8 mouse cellular contexts compared by ENCODE assay signal in the genomic region with DNA sequence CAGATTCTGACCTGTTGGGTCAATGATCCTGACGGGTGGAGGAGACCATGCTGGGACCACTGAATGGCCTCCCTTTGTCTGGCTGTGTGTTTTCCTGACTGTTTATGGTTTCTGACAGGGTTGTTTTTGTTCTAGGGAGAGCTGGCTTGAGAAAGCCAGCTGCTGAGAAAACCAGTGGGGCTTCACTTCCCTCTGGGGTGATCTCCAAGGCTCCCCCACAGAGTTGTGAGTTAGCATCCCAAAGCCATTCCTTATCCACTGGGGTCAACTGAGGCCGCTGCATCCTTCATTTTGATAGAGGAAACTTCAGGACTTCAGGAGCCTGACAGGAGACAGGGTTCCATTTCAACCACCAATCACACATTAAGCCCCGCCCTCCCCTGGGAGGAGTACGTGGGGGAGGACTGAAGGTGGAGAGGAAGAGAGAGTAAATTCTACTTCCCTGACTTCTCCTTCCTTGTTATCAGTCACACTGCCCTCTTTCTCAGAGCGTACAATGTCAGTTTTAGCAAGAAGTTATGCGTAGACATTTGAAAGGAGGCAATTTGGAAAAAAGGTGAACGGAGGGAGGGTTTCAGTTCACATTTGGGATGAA. TPM values are rescaled to one million over a fixed set of nuclear protein-coding genes. Genes with fewer than 3 reads are reported as not detected.
DNase-seq lines count a peak whose midpoint lies in the region; ATAC-seq and TF ChIP-seq lines count a peak whose summit lies in the region.

No protein-coding gene starts in this region.

- no peaks in the 10 kb centered on the region for H3K9me3 ChIP-seq in heart, embryonic 16.5 days (replicated peaks; ENCODE audit: control insufficient read depth, low read length)
- H3K9me3 ChIP-seq in megakaryocyte, embryonic 14.5 days = no peaks in the 10 kb centered on the region

- H3K9ac ChIP-seq in heart, embryonic 16.5 days (ENCODE audit: low read length) = peak overlapping the region; percentile 26

- H3K4me2 ChIP-seq in heart, embryonic 16.5 days (ENCODE audit: low read depth, low read length) = peak overlapping the region; percentile 63

- ATAC-seq in heart, embryonic 16.5 days (replicated peaks; ENCODE audit: extremely low read depth, insufficient read depth, low FRiP score) = no peak

- H3K36me3 ChIP-seq in thymus, adult 2 months (ENCODE audit: control insufficient read depth, insufficient read depth, low read length) = no peaks in the 10 kb centered on the region
- no peaks in the 10 kb centered on the region for H3K36me3 ChIP-seq in heart, embryonic 16.5 days (ENCODE audit: control insufficient read depth, insufficient read depth)
- no peaks in the 10 kb centered on the region for H3K36me3 ChIP-seq in megakaryocyte, embryonic 14.5 days (replicated peaks; ENCODE audit: low read length)

- no peak for TF ChIP-seq POLR2A in thymus, adult 2 months (IDR thresholded peaks at IDR 0.05; ENCODE audit: control insufficient read depth, extremely low read depth, insufficient read depth, low read length, poor library complexity)

- H3K27me3 ChIP-seq in thymus, adult 2 months (ENCODE audit: control insufficient read depth, insufficient read depth, low read length) = no peaks in the 10 kb centered on the region
- no peaks in the 10 kb centered on the region for H3K27me3 ChIP-seq in heart, embryonic 16.5 days (ENCODE audit: control insufficient read depth, insufficient read depth, low read length)
- peaks cover under 1% of the 10 kb centered on the region for H3K27me3 ChIP-seq in megakaryocyte, embryonic 14.5 days (replicated peaks)

- DNase-seq in thymus, adult 2 months = peak; percentile 16
- no peak for DNase-seq in thymus, adult 18-20 months
- peak; percentile 74 for DNase-seq in embryo, embryonic 9.5 days (ENCODE audit: extremely low spot score)
- peak; percentile 62 to 76 for DNase-seq in kidney, postnatal 36 days
- peak; percentile 26 to 42 for DNase-seq in spleen, postnatal 14 days (ENCODE audit: low spot score in 2 of 2)
- DNase-seq in right cerebral cortex, postnatal 10 days (ENCODE audit: low spot score in 2 of 2) = no peak

- no peak overlapping the region for H3K27ac ChIP-seq in thymus, adult 2 months (ENCODE audit: control insufficient read depth, insufficient read depth, low read length)
- H3K27ac ChIP-seq in heart, embryonic 16.5 days (ENCODE audit: low read length) = no peak overlapping the region

- H3K4me1 ChIP-seq in thymus, adult 2 months (replicated peaks; ENCODE audit: control insufficient read depth, insufficient read depth, low read length) = peaks cover 8% of the 10 kb centered on the region; the same call in 1 of the 2 replicates
- peaks cover 32% of the 10 kb centered on the region for H3K4me1 ChIP-seq in heart, embryonic 16.5 days (ENCODE audit: control insufficient read depth, insufficient read depth, low read length)
- H3K4me1 ChIP-seq in megakaryocyte, embryonic 14.5 days = peaks cover 31% of the 10 kb centered on the region

- no peak overlapping the region for H3K4me3 ChIP-seq in thymus, adult 2 months (ENCODE audit: control insufficient read depth, insufficient read depth, low read length)
- H3K4me3 ChIP-seq in heart, embryonic 16.5 days (ENCODE audit: low read length) = peak overlapping the region; percentile 25
- H3K4me3 ChIP-seq in megakaryocyte, embryonic 14.5 days (replicated peaks) = peak overlapping the region; percentile 79

- TF ChIP-seq CTCF in thymus, adult 2 months (IDR thresholded peaks at IDR 0.05; ENCODE audit: borderline replicate concordance, control insufficient read depth, extremely low read depth, insufficient read depth, low read length, poor library complexity) = no peak

- 36% methylated on average over 7 of the region's 7 CpGs for WGBS in thymus, adult 2 months
- WGBS in heart, embryonic 16.5 days = 16% methylated on average over 7 of the region's 7 CpGs

RNA-seq across cellular contexts. Expression of a gene that starts 49.3 kb away (rescaled TPM):
- 6.7 and 8.1 TPM in 2 replicates for polyA plus RNA-seq in thymus, adult 2 months (2012; rRNA removed)
- polyA plus RNA-seq in heart, embryonic 16.5 days (2015; fragmentation: Nextera tagmentation; extraction: Ambion mirVana) = 15.1 and 15.4 TPM in 2 replicates
- 0.36 TPM in 1 of 2 replicates, not detected in the other for polyA plus RNA-seq in megakaryocyte, embryonic 14.5 days (2012; ENCODE audit: insufficient read depth, low replicate concordance)

Comparison
In these comparisons a context has a peak if more than half of its experiments do, and no peak if none do; other contexts are left out.
1. DNase-seq: peak in thymus, adult 2 months (single experiment), embryo, embryonic 9.5 days (single experiment), kidney, postnatal 36 days (2 of 2) and spleen, postnatal 14 days (2 of 2); none in thymus, adult 18-20 months (0 of 2) and right cerebral cortex, postnatal 10 days (0 of 2).